Mouse (Mus musculus) thymus, postnatal 14 days (tissue): ENCODE data around the gene Ddx20.
A peak's percentile ranks its signal among the peaks of the same experiment; 100 is the strongest.

Source experiments
- DNase-seq: peaks from one replicate; pipeline ENCODE4 v3.0.0; 2021

Gene Ddx20

DNA sequence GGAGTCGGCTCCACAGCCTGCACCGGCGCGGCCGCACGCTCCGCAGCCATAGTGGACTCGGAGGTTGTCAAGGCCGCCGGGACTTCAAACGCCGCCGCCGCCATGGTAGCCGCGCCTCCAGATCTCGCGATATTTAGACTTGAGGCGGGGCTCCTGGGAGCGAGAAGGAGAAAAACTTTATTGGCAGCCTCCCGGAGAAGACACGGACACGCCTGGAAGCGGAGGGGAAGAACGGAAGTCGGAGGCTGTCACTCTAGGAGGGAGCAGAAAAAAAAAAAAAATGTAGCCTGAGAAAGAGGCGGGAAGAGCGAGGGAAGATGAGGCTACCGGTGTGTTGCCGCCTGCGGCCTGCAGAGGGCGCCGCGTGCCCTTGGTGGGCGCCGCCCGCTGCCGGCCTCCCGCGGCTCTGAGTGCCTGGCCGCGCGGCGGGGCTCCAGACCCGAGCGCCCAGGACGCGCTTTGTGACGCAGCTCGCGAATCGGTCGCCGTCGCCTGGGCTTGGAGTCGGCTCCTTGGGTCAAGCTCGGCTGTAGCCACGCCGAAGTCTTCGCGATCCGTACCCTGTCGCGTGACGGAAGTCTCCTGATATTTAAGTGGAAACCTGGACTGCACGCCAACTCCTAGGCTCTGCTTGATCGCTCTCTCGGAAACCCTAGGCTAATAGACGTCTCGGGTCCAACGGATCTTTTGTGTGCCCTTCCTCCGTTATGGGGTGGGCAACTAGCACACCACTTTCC, at the start of gene Ddx20:
TSS of gene Ddx20 (minus strand) at position 251 of the 737 bp plus-strand sequence.
- peak; percentile 95 for DNase-seq

DNA sequence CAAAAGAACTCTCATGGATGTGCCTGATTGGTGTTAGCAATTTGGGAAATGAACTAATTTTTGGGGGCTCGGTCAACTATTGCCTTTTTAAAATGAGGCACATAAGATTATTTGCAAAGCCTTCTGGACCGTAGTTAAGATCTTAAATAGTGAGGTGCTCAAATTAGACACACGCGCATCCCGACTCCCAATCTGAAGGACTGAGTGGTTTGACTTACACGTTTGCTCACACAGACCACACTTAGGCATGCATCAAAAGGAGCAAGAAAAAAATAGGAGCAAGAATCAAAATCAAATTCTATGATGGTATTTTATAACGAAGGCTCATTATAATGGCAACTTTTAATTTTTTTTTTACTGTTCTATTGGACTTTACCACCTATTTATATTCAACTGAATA, 49.7 kb upstream of the Ddx20 start:
- DNase-seq: no peak

DNA sequence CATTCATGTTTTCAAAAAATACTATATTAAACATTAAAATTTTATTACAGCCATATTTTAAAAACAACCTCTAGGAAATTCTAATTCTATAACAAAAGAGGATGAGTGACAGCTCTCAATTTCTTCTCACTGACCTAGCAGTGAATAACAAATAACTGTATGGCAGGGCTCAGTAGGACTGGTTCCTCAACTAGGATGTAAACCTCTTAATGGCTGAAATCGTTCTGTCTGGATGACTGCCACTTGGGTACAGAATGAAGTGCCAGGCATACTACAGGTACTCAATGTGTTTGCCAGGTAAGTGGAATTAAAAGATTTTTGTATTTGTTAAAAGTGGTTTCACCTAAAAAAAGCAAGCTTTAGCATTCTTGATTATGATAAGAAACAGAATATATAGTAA, 48.8 kb upstream of the Ddx20 start:
- no peak for DNase-seq

DNA sequence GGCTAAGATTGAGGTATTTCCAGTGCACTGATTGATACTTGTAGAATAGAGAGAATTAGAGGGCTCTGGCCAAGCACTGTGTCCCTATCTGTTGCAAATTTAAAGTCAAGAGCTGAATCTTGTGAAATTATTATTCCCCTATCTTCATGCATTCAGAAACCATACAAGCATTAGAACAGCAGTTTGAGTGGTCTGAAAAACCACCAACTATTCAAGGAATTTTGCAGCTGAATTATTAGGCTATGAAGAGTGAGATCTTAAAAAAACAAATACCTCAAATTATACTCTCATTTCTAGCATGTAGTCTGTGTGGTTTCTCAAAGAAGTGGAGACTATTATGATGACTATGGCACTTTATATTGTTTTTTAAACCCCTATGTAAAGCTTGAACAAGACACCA, 47.9 kb upstream of the Ddx20 start:
- no peak for DNase-seq

DNA sequence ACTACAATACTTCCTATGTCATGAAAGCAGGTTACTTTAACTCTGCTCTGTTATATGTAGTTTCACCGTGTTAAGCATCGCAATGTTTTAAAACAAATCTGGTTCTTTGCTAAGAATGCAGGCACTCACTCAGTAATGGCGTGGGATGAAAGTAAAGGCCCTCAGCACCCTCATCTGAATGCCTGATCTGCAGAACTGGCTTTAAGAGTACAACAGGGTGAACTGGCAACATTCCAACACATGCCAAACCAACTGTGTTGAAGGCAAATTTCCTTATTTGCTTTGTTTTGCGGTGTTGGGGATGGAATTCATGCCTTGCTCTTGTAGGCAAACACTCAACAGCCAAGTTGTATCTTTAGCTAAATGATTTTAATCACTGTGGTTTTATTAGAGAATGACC, 46.2 kb upstream of the Ddx20 start:
- DNase-seq: no peak

DNA sequence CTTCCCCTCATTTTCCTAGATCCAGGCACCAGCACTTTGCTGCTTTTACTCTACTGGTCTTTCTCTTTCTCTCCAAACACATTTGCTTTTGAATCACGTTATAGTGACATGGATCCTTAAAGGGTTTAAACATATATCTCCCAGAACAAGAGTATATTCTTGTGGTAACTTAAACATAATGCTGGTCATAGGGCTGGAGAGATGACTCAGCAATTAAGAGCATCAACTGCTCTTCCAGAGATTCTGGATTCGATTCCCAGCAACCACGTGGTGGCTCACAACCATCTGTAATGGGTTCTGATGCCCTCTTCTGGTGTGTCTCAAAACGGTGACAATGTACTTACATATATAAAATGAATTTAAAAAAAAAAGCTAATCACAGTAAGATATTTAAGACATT, 45.0 kb upstream of the Ddx20 start:
- DNase-seq: no peak

DNA sequence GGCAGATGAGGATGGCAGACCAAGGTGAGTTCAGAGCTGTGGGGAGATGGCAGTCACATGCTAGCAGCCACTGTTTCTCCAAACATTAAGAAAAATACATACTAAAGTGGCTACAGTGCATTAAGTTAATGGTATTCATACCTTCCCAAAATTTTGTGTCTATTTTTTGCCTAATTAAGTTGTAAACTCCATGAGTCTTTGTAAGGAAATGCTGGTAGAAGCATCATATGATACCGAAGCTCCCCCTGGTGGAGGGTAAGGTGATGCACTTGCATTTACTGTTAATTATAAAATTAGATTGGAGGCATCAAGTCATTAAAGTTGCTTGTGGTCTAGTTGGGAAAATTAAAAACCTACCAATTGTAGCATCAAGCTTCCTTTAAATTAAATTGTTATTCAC, 38.7 kb upstream of the Ddx20 start:
- DNase-seq: peak; percentile 71

DNA sequence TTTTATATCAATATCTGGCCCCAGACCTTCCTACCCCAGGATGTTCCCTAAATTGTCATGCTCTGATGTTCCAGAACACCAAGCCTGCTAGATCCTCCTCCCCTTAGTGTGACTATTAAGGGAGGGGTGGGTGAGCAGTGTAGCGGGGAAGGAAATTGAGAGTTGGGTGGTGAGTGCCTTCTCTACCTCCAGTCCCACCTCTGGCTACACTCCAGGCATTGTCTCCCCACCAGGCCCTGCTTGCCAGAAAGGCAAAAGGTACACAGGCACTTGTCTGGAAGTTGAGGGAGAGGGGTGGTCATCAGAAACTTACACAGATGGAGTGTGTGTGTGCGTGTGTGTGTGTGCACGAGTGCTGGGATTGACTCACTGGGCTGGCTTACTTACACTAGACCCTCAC, 35.1 kb upstream of the Ddx20 start:
- no peak for DNase-seq

DNA sequence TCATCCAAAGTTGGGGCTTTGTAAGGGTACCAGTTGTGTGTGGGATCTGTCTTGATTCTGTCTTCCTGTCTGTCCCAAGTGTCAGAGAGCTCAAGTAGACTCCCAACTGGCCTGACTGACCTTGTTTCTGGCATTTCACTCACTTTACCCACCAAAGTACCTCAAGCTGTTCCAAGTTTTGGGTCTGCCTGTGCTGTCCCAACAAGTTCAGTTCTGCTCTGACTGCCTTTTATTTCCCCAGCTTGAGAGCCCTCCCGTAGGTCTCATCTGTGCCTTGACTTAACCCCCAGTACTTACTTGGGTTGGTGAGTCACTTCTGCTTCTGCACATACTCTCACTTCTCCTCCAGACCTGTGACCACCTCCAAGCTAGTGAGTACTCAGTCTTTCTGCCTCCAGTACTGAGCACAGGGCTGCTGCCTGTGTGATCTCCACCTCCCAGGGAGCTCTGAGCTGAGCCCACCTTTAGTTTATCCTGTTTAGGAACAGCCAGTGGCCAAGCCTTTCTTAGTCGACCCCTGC, 34.4 kb upstream of the Ddx20 start:
- no peak for DNase-seq

DNA sequence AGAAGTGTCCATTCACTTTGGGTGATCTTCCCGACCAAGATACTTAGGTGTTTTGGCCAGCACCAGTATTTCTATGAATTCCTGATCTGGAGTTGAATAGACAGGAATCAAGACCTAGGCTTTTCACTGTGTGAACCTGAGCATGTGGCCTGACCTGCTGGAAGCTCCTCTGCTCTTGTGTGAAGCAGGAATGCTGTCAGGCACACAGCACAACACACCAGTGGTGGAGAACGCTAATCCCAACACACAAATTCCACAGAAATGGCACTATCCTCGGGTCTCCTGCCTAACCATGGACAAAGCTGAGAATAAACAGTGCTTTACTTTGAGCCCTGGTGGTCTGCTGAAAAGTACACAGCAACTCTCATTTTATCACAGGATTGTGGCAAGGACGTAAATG, 33.1 kb upstream of the Ddx20 start:
- no peak for DNase-seq

DNA sequence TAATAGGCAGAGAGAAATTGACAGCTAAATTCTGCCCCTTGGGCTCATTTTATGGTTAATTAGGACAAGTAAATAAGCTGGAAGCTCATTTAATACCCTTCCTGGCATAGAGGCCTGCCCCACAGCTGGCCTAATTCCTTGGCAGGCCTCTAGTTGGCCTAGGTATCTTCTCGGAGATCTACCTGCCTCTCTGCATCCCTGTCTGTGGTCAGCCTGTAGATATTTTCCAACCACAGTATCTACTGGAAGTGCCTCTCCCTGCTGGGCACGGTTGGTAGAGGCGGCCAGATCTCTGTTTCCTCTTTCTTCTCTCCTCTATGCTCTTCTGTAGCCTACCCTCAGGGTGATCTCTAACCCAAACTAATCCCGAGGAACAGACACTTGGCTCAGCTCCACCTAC, 32.6 kb upstream of the Ddx20 start:
- DNase-seq: no peak

DNA sequence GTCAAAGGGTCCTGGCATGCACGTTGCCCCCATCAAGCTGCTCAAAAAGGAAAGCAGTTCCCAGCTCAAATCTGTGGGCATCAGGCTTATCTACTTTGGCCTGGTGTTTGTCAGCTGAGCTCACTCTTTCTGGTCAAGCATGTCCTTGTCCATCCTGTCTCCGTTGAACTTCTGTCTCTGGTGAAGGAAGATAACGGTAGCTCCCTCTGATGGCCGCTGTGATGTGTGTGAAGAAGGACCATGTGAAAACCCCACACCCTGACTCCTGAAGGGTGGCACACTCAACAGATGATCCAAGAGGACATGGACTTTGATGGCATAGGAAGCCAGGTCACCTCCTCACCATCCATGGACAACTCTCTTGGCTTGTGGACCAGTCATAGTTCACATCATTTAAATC, 31.4 kb upstream of the Ddx20 start:
- DNase-seq: no peak

DNA sequence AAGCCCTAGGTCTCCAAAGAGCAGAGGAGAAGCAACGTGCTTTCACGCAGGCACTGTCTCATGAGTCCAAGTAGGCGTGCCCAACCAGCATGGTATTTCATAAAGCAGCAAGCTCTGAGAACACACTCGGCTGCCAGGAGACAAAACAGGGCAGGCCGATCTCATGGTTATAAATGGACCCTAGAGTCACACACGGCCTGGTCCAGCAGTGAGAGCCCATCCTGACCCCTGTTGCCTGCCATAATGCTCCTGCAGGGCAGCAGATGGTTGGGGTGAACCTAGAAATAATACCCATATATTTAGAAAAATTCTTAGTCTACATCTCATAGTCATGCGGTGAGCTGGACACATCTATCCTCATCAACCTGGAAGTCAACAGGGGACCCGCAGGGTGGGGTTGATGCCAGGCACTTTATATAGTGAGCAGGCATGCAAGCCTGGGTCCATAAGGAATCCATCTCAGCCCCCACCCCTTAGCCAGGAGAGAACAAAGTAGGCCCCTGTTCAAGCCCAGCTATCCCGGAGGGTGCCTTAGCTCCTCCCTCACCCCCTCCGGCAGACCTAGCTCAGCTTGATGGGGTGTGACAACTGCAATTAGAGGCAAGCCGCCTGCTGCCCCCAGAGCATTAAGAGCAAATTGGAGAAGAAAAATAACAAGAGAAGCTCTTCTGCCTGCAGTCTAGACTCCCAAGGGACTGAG, 30.6 kb upstream of the Ddx20 start:
- no peak for DNase-seq

DNA sequence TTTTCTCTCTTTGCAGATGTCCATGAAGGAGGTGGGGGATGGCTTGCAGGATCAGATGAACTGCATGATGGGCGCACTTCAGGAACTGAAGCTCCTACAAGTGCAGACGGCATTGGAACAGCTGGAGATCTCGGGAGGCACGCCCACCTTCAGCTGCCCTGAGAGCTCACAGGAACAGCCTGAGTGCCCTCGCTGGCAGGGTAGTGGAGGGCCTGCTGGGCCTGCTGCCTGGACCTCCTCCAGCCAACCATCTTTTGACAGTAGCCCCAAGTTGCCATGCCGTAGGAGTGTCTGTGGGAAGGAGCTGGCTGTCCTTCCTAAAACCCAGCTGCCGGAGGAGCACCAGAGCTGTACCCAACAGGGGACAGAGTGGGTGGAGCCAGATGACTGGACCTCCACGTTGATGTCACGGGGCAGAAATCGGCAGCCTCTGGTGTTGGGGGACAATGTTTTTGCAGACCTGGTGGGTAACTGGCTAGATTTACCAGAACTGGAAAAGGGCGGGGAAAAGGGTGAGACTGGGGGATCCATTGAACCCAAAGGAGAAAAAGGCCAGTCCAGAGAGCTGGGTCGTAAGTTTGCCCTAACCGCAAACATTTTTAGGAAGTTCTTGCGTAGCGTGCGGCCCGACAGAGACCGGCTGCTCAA, 29.1 kb upstream of the Ddx20 start:
- no peak for DNase-seq

DNA sequence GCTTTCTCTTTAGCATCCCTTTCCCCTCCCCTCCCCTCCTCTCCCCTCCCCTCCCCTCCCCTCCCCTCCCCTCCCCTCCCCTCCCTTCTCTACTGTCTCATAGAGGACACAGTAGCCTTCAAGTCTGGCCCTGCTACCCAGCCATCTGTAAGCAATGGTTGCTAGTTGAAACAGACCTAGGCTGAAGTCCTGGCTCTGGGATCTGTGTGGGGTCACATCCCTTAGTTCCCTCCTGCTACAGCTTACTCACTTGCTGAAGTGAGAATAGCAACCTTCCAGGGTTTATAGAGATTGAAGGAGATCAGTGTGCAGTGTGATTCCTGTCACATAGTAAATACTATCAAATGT, 27.4 kb upstream of the Ddx20 start:
- no peak for DNase-seq

DNA sequence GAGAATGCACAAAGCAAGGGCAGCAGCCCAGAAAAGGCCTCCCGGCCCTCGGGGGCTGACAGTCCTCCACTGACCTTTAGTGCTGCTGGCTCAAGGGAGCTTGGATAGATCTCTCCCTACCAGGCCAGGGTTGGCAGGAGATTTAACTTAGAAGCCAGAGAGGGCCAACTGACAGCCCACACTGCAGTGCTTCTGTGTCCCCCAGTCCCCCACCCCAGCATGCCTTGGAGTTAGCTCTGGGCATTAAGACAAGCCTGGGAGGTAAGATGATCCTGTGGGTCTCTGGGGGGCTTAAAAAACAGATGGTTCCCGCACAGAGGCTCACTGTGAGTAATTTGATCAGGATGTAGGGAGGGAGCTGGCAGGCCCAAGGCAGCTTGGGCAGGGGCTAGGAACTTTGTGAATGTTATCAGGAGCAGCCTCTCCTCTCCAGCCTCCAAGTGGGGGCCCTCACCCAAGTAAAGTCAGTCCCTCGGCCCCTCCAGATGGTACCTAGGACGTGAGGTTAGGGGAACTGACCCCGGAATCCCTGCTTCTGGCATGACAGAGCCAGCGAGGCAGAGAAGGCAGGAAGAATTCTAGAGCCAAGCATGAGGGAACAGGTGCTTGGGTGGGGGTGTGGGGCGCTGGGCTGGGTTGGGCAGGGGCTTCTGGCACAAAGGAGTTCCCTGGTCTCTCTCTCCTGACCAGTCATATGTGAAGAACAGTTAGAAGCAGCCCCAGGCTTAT, 26.9 kb upstream of the Ddx20 start:
- DNase-seq: no peak

DNA sequence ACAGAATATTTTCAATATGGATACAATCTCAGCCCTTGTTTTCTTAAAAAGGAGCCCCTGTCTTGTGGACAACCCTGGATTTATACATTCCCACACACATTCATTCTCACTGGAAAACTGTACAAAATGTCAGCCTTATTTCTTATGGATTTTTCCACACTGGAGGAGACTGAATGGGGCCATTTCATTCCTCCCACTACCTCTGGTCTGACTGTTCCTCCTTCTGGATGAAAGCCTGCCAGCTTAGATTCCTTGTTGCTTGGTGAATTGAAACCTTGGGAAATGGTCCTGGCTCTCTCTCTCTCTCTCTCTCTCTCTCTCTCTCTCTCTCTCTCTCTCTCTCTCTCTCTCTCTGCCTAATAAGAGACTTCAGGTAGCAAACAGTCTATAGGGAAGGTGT, 25.5 kb upstream of the Ddx20 start:
- no peak for DNase-seq

DNA sequence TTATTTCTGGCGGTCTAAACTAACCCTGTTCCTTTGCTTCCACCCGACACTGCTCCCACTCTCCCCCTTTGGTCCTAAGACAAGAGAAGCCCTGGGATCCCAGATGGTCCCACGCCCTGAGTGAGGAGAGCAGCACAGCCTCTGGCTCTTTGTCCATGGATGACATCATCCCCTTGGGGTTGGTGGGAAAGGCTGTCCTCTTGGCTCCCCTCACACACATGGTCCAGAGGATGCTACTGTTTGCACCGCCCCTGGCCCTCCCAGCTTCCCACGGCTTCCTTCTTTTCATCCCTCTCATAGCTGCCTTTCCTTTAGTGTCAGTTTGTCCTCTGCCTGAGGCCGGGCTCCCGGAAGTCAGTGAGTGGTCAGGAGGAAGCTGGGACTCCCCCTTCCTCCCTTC, 24.4 kb upstream of the Ddx20 start:
- DNase-seq: no peak

DNA sequence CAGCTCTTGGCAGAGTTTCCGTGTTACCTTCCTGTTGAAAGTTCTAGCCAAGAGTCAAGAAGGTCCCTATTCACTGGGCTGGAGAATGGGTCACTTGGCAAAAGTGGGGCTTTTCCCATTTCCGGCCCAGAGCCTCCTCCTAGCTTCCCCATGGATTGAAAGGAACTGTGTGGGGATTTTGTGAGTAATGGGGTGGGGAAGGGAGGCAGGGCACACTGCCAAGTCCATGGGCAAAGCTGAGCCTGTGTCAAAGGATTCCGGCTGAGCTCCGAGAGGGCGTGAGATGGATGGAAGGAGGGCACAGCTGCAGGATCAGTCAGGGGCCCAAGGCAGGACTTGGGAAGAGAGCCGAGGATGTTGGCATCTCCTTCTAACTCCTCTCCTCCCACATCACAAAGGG, 22.9 kb upstream of the Ddx20 start:
- no peak for DNase-seq

DNA sequence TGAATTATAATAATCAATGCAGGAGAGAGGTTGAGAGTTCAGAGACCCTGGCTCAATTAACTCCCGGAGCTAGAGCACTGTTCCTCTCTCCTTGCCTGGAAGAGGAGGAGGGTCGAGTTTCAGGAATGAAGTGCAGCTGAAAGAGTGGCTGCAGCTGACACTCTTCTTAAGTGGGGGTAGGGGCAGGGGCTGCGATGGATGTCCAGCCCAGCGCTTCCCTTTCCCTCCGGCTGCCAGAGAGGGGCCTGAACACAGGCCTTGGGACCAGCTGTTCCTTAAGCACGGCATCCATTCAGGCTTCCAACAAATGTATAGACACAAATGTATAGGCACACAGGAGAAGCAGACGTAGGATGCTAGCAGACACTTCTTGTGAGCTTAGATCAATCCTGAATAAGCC, 20.2 kb upstream of the Ddx20 start:
- DNase-seq: no peak

DNA sequence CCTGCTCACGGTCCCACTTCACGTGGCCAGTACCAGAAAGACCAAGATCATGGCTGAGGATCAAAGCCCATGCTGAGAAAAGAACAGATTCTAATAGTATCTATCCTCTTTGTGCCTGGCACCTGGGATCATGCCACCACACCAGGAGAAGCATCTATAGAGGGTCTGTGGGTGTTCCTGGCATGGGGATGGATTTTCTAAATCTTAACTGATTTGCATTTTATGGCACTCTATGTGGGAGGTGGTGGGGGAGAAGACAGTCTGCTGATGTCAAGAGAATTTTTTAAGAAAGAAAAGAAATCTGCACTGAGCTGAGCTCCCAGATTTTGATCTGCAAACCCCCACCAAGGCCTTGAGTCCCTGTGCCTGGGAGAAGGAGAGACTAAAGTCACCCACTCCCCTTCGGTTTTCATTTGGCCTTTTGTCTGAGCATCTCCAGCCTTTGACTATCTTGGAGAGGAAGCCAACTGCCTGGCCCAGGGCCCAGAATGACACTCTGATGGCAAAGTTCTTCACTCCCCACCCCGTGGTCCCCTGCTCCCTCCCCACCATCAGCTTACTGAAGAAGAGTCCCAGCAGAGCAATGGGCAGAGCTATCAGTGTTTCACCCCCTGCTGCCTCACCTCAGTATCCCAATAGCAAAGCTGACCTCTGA, 19.1 kb upstream of the Ddx20 start:
- DNase-seq: no peak

DNA sequence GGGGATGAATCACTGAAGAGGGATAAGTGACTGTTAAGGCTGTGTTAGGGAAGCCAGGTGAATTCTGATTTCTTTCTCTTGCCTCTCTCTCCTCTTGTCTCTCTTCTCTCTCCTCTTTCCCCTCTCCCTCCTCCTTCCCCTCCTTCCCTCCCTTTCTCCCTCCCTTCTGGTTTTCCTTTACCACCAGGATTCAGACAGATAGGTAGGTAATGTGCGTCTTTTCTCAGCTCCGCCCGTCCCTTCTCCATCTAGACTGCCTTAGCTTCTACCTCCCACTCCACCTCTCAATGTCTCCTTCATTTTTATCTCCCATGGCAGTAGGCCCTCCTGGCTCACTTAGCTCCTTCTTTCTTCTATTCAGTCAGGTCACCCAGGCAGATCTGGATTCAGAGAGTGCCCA, 18.2 kb upstream of the Ddx20 start:
- DNase-seq: no peak

DNA sequence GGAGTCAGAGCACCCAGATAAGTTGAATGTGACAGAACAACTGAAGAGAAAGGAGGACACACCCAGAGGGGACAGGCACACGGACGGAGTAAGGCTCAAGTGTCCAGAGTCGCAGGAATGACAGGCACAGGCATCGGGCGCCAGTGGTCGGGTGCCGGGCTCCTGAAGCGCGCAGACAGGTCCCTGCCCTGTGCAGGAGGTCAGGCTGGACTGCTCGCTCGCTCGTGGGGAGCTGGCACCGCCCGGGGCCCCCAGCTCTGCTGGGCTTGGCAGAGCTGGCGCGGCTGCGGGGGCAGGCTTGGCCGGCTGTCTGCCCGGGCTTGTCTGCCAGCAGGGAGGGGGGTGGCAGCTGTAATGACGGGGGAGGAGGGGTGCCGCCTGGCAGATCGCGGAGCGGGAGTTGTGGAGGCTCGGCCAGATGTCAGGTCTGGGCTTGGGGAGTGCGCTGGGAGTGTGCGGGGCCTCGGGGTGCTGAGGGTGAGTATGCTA, 17.7 kb upstream of the Ddx20 start:
- DNase-seq: peak; percentile 71
